Mouse (Mus musculus) myocyte (in vitro differentiated cells): ENCODE data around the gene Fjx1. TPM values are rescaled to one million over a fixed set of nuclear protein-coding genes. Genes with fewer than 3 reads are reported as not detected.

ENCODE experiments used
- H3K27me3 ChIP-seq: one replicate; pipeline ENCODE4 v1.6.1; 2011; ENCODE audit not compliant: control insufficient read depth, insufficient read depth, insufficient read length
- H3K36me3 ChIP-seq: one replicate; pipeline ENCODE4 v1.6.1; 2011; ENCODE audit not compliant: control insufficient read depth, insufficient read depth
- H3K4me2 ChIP-seq: one replicate; pipeline ENCODE4 v1.6.1; 2011; ENCODE audit warnings: low read depth, control low read depth
- H3K4me3 ChIP-seq: one replicate; pipeline ENCODE4 v1.5.1; 2011; ENCODE audit warnings: mild to moderate bottlenecking, control low read depth, moderate library complexity
- H3K79me2 ChIP-seq: one replicate; pipeline ENCODE4 v1.6.1; 2011; ENCODE audit not compliant: control insufficient read depth, insufficient read depth
- H3ac ChIP-seq: one replicate; pipeline ENCODE4 v1.6.1; 2011; ENCODE audit not compliant: control insufficient read depth, insufficient read length
- CEBPB ChIP-seq: IDR thresholded peaks from 2 replicates; pipeline ENCODE4 v1.6.1; 2011; ENCODE audit warnings: mild to moderate bottlenecking, moderate library complexity; ENCODE audit not compliant: poor library complexity, insufficient read depth, severe bottlenecking
- E2F4 ChIP-seq: IDR thresholded peaks from one replicate; pipeline ENCODE4 v1.6.1; 2011; ENCODE audit warnings: mild to moderate bottlenecking, control low read depth, moderate library complexity; ENCODE audit not compliant: insufficient read depth
- MAX ChIP-seq: IDR thresholded peaks from one replicate; pipeline ENCODE4 v1.6.1; 2011; ENCODE audit warnings: low read depth, mild to moderate bottlenecking, control low read depth
- MYOD1 ChIP-seq, 3 experiments: IDR thresholded peaks; one replicate each; pipeline ENCODE4 v1.6.1; 2011; ENCODE audit warnings: control low read depth in 2 of 3, low read depth in 2 of 3, mild to moderate bottlenecking in 2 of 3, moderate library complexity in 1 of 3; ENCODE audit not compliant: insufficient read length in 2 of 3, control insufficient read depth in 1 of 3
- MYOG ChIP-seq, 3 experiments: IDR thresholded peaks; one replicate each; pipeline ENCODE4 v1.6.1; 2011; ENCODE audit warnings: control low read depth in 2 of 3, low read depth in 2 of 3, mild to moderate bottlenecking in 2 of 3; ENCODE audit not compliant: insufficient read length in 2 of 3, control insufficient read depth in 1 of 3, insufficient read depth in 1 of 3
- POLR2A ChIP-seq: IDR thresholded peaks from one replicate; pipeline ENCODE4 v1.6.1; 2011; ENCODE audit warnings: low read depth, mild to moderate bottlenecking, control low read depth, moderate library complexity; ENCODE audit not compliant: insufficient read length
- POLR2AphosphoS2 ChIP-seq: IDR thresholded peaks from one replicate; pipeline ENCODE4 v1.6.1; 2011; ENCODE audit warnings: low read depth, control low read depth; ENCODE audit not compliant: insufficient read length
- REST ChIP-seq: IDR thresholded peaks from one replicate; pipeline ENCODE4 v1.6.1; 2011; ENCODE audit warnings: mild to moderate bottlenecking, control low read depth, moderate library complexity; ENCODE audit not compliant: insufficient read depth, insufficient read length
- SRF ChIP-seq: IDR thresholded peaks from one replicate; pipeline ENCODE4 v1.6.1; 2011; ENCODE audit warnings: low read depth; ENCODE audit not compliant: control insufficient read depth, insufficient read length
- TCF12 ChIP-seq: IDR thresholded peaks from one replicate; pipeline ENCODE4 v1.6.1; 2011; ENCODE audit warnings: mild to moderate bottlenecking, control low read depth; ENCODE audit not compliant: poor library complexity, insufficient read depth, severe bottlenecking
- TCF3 ChIP-seq: IDR thresholded peaks from one replicate; pipeline ENCODE4 v1.6.1; 2011; ENCODE audit warnings: low read depth, control low read depth; ENCODE audit not compliant: insufficient read length
- USF1 ChIP-seq: IDR thresholded peaks from one replicate; pipeline ENCODE4 v1.6.1; 2011; ENCODE audit warnings: low read depth, mild to moderate bottlenecking, control low read depth, moderate library complexity
- polyA plus RNA-seq: library from polyadenylated mRNA; unstranded; fragments of >200 nt; fragmentation: generic; extraction: Trizol; gene quantifications from one replicate; pipeline ENCODE4 v1.2.1, GENCODE M21; 2012; ENCODE audit warnings: missing spikeins

Fjx1 gene
- polyA plus RNA-seq, 1 experiment = 0.83 TPM

GRCm38 (mm10) chr2:102464342-102464732, 12.0 kb upstream of the Fjx1 start:
- H3K36me3 ChIP-seq = no peaks in the 10 kb centered on the region
- no peak overlapping the region for H3K4me2 ChIP-seq
- peaks cover 21% of the 10 kb centered on the region for H3K27me3 ChIP-seq
- no peak for TF ChIP-seq TCF12
- H3K79me2 ChIP-seq = no peaks in the 10 kb centered on the region
- H3K4me3 ChIP-seq = no peak overlapping the region
- no peak overlapping the region for H3ac ChIP-seq

DNA sequence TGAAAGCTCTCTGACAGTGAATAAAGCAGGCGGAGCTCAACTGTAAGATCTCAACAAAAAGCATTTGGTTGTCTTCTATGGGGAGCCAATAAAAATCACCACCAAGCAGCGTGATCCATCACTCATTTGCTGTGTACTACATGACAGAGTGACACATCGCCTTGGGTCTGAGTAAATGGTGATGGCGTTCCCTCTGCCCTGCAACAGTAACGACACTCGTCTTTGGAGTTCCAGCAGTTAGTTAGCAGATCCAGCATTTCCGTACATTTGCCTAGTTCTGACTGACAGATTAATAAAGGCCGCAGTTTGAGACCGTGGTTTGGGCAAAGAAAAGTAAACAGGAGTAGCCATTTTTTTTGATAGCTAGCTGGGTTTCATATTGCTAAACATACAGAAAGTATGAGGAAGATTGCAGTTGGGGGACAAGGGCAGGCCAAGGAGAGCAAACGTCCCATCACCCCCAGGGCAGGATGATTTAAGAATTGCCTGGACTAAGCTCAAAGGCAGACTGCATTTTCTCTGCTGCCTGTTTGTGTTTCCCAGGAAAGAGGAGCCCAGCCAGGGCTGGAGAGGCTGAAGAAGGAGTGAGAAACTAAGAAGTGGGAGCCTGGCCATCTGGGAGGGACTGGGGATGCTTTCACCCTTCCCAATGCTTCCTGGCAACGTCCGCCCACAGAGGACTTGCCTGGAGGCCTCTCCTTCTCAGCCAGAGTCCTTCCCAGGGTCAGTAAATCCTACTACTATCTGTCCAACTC, 11.5 kb upstream of the Fjx1 start:
- TF ChIP-seq CEBPB (no peak), SRF (no peak), MAX (no peak)
- no peaks in the 10 kb centered on the region for H3K79me2 ChIP-seq
- no peaks in the 10 kb centered on the region for H3K36me3 ChIP-seq
- no peak overlapping the region for H3K4me3 ChIP-seq
- no peak overlapping the region for H3K4me2 ChIP-seq
- H3K27me3 ChIP-seq = peaks cover 20% of the 10 kb centered on the region
- H3ac ChIP-seq = no peak overlapping the region

DNA sequence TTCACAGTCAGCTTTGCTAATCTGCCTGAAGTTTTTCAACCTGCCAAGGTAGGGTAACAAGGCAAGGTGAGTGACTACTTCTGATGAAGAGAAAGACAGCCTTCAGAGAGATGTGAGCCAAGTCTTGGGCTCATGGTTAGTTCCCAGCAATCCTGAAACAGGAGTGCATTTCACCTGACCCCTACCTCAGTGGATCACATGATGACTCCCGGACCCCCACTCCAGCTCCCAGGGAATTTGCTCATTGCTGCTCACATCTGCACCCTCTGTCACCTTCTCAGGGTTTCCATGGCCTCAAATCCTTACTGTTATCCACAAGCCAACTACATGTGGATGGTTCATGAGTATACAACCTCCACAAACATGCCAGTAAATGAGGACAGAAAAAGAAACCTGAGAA, 9.2 kb upstream of the Fjx1 start:
- H3K27me3 ChIP-seq = peaks cover 26% of the 10 kb centered on the region
- H3K4me3 ChIP-seq = no peak overlapping the region
- H3K36me3 ChIP-seq = no peaks in the 10 kb centered on the region
- H3ac ChIP-seq = no peak overlapping the region
- TF ChIP-seq TCF12 = no peak
- TF ChIP-seq MYOD1 (IDR thresholded peaks at IDR 0.05; ENCODE audit: control insufficient read depth in 1 of 3, insufficient read length in 2 of 3, low read depth in 2 of 3) = no peak
- TF ChIP-seq MAX = no peak
- no peak for TF ChIP-seq SRF
- no peak for TF ChIP-seq CEBPB
- no peak for TF ChIP-seq POLR2AphosphoS2
- no peak for TF ChIP-seq MYOG (IDR thresholded peaks at IDR 0.05; ENCODE audit: control insufficient read depth in 1 of 3, insufficient read depth in 1 of 3, insufficient read length in 2 of 3, low read depth in 2 of 3)
- TF ChIP-seq E2F4 = no peak
- TF ChIP-seq USF1 = no peak
- TF ChIP-seq POLR2A = no peak
- H3K79me2 ChIP-seq = no peaks in the 10 kb centered on the region
- no peak overlapping the region for H3K4me2 ChIP-seq

GRCm38 (mm10) chr2:102455126-102455525, 2.8 kb upstream of the Fjx1 start:
- TF ChIP-seq REST (no peak), CEBPB (no peak), TCF3 (no peak), POLR2AphosphoS2 (no peak), MAX (no peak), USF1 (no peak), SRF (no peak), MYOD1 (IDR thresholded peaks at IDR 0.05; ENCODE audit: control insufficient read depth in 1 of 3, insufficient read length in 2 of 3, low read depth in 2 of 3) (no peak), MYOG (IDR thresholded peaks at IDR 0.05; ENCODE audit: control insufficient read depth in 1 of 3, insufficient read depth in 1 of 3, insufficient read length in 2 of 3, low read depth in 2 of 3) (no peak), E2F4 (no peak), TCF12 (no peak), POLR2A (no peak)
- peaks cover 39% of the 10 kb centered on the region for H3K27me3 ChIP-seq
- H3ac ChIP-seq = no peak overlapping the region
- no peaks in the 10 kb centered on the region for H3K79me2 ChIP-seq
- H3K36me3 ChIP-seq = no peaks in the 10 kb centered on the region
- H3K4me3 ChIP-seq = no peak overlapping the region
- no peak overlapping the region for H3K4me2 ChIP-seq

DNA sequence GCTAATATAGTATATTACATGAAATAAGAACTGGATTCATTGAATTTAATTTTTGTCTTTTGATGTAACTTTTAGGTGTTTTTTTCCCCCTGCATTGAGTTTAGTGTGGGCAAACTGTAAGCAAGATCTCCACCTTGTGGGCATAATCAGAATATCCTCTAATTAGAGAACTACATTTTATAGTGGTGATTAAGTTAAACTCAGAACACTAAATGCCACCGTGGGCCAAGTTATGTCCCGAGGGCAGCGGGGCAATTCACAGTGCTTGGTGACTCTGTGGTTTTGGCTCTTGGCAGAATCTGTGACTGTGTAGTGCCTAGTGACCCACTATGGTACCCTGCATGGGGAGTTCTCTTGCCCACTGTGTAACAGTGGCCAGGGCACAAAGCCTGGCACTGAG, 1.1 kb upstream of the Fjx1 start:
- TF ChIP-seq POLR2AphosphoS2 (no peak), MYOD1 (IDR thresholded peaks at IDR 0.05; ENCODE audit: control insufficient read depth in 1 of 3, insufficient read length in 2 of 3, low read depth in 2 of 3) (no peak), USF1 (no peak), SRF (no peak), TCF12 (no peak), TCF3 (no peak), E2F4 (no peak), CEBPB (no peak), MAX (no peak), MYOG (IDR thresholded peaks at IDR 0.05; ENCODE audit: control insufficient read depth in 1 of 3, insufficient read depth in 1 of 3, insufficient read length in 2 of 3, low read depth in 2 of 3) (no peak), REST (no peak), POLR2A (no peak)
- Histone ChIP-seq H3K36me3 (no peaks in the 10 kb centered on the region), H3K79me2 (no peaks in the 10 kb centered on the region), H3ac (no peak overlapping the region), H3K4me2 (no peak overlapping the region), H3K4me3 (no peak overlapping the region), H3K27me3 (peaks cover 44% of the 10 kb centered on the region)
